Mouse (Mus musculus) midbrain, embryonic 13.5 days (tissue): ENCODE results near the gene Oosp2. TPM values are rescaled to one million over a fixed set of nuclear protein-coding genes. Genes with fewer than 3 reads are reported as not detected.

Experiments
- ATAC-seq: fragments of 200-750 bp; cut with Nextera tagmentation; 2 replicates; pipeline ENCODE4 v1.8.0; 2017; ENCODE audit warnings: mild to moderate bottlenecking, moderate TSS enrichment, moderate library complexity
- H3K27ac ChIP-seq: fragments of 300-500 bp; sonication (generic); 2 replicates; pipeline ENCODE4 v1.5.1; 2015; ENCODE audit warnings: inconsistent platforms, mild to moderate bottlenecking, moderate library complexity
- H3K27me3 ChIP-seq: fragments of 300-500 bp; sonication (generic); 2 replicates; pipeline ENCODE4 v1.6.1; 2015; ENCODE audit warnings: mild to moderate bottlenecking, inconsistent platforms
- H3K36me3 ChIP-seq: fragments of 300-500 bp; sonication (generic); 2 replicates; pipeline ENCODE4 v1.6.1; 2015; ENCODE audit warnings: mild to moderate bottlenecking, inconsistent platforms
- H3K4me1 ChIP-seq: fragments of 300-500 bp; sonication (generic); replicated peaks from 2 replicates; pipeline ENCODE4 v1.6.1; 2015; ENCODE audit warnings: inconsistent platforms
- H3K4me2 ChIP-seq: fragments of 300-500 bp; sonication (generic); replicated peaks from 2 replicates; pipeline ENCODE4 v1.6.1; 2015; ENCODE audit warnings: moderate library complexity, mild to moderate bottlenecking, inconsistent platforms
- H3K4me3 ChIP-seq: fragments of 300-500 bp; sonication (generic); replicated peaks from 2 replicates; pipeline ENCODE4 v1.5.1; 2015; ENCODE audit warnings: mild to moderate bottlenecking, inconsistent platforms
- H3K9ac ChIP-seq: fragments of 300-500 bp; sonication (generic); replicated peaks from 2 replicates; pipeline ENCODE4 v1.6.1; 2015; ENCODE audit warnings: mild to moderate bottlenecking, inconsistent platforms
- H3K9me3 ChIP-seq: fragments of 300-500 bp; sonication (generic); 2 replicates; pipeline ENCODE4 v1.6.1; 2016; ENCODE audit warnings: mild to moderate bottlenecking, inconsistent platforms
- WGBS: fragments of 180-500 bp; shearing (Covaris S2); methylation state at CpG from one replicate; pipeline ENCODE4 v1.1.7; 2015; 5-methylcytosine and 5-hydroxymethylcytosine counted together
- polyA plus RNA-seq: library from polyadenylated mRNA; unstranded; fragments of >200 nt; fragmentation: Nextera tagmentation; extraction: Ambion mirVana; gene quantifications from 2 replicates; pipeline ENCODE4 v1.2.1, GENCODE M21; 2015

The Oosp2 gene
- polyA plus RNA-seq, result not detected in 2 replicates

DNA sequence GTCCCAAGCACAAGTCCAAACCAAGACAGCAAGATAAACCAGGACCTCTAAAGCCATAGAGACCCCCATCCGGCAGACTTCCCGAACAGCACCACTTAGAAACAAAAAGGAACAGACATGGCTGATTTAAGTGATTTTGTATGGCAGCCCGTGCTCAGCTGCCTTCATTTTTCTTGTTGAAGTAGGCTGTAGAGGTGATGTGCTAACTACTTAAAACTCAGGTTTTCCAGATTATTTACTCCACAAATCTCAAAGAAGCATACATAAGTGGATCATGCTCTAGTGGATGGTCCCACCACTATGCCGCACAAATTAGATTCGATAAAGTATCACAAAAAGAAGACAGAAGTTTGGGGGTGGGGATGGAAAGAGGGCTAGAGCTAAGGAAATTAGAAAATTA is at the start of gene Oosp2:
Oosp2 (minus strand) TSS at position 101 of the 400 bp plus-strand sequence.
- no peak within 1 kb of the TSS for H3K9ac ChIP-seq
- H3K4me3 ChIP-seq, result no peak within 1 kb of the TSS
- no peaks in the 10 kb centered on the region for H3K9me3 ChIP-seq
- ATAC-seq, result no peak
- 93% methylated on average over 5 of the region's 5 CpGs for WGBS
- no peak within 1 kb of the TSS for H3K4me2 ChIP-seq
- no peaks in the 10 kb centered on the region for H3K36me3 ChIP-seq
- no peaks in the 10 kb centered on the region for H3K27me3 ChIP-seq
- H3K27ac ChIP-seq, result no peak within 1 kb of the TSS
- no peaks in the 10 kb centered on the region for H3K4me1 ChIP-seq

DNA sequence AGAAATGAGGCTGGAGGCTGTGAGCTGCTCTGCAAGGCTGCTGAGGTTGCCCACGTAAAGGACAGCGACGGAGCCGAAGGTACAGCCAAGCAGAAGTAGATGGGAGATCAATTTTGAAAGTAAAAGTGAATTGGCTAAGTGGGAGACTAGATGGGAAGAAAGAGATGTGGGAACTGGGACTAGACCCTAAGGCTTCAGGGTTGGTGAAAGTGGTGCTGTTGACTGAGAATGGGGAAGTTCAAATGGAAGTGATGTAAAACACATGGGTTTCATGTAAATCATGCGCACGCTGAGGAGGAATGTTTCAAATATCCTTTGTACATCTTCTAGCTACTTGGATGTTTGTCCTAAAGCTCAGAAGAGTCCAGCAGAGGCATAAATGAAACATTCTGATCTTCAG is 38.0 kb upstream of the Oosp2 start:
- ATAC-seq, result no peak
- H3K4me1 ChIP-seq, result no peaks in the 10 kb centered on the region
- no peaks in the 10 kb centered on the region for H3K36me3 ChIP-seq
- 95% methylated on average over 6 of the region's 6 CpGs for WGBS
- H3K9me3 ChIP-seq, result no peaks in the 10 kb centered on the region
- H3K27ac ChIP-seq, result no peak overlapping the region
- H3K4me3 ChIP-seq, result no peak overlapping the region
- H3K27me3 ChIP-seq, result no peaks in the 10 kb centered on the region
- H3K4me2 ChIP-seq, result no peak overlapping the region
- H3K9ac ChIP-seq, result no peak overlapping the region

DNA sequence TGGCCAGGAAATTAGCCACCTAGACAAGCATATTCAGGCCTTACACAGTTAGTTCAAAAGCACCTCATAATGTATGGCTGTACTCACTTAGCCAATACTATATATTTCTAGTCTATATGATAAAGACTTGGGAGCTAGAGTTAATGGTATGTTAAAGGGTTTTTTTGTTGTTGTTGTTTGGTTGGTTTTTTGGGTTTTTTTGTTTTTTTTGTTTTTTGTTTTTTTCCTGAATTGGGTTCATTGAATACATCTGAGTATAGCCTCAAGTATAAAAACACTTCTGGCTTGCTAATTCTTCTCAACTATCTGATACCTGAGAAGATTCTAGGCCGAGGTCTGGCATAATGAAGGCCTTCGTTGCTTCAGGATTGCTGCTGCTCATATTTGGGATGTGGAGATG is 36.4 kb upstream of the Oosp2 start, which contains the start of gene Oosp3:
Oosp3 (plus strand) TSS at position 301 of the 400 bp plus-strand sequence.
- H3K36me3 ChIP-seq, result no peaks in the 10 kb centered on the region
- H3K4me3 ChIP-seq, result no peak within 1 kb of the TSS
- H3K4me1 ChIP-seq, result no peaks in the 10 kb centered on the region
- 90% methylated on average over 2 of the region's 2 CpGs for WGBS
- no peak within 1 kb of the TSS for H3K27ac ChIP-seq
- H3K27me3 ChIP-seq, result no peaks in the 10 kb centered on the region
- no peak within 1 kb of the TSS for H3K4me2 ChIP-seq
- H3K9ac ChIP-seq, result no peak within 1 kb of the TSS
- no peaks in the 10 kb centered on the region for H3K9me3 ChIP-seq
- no peak for ATAC-seq

DNA sequence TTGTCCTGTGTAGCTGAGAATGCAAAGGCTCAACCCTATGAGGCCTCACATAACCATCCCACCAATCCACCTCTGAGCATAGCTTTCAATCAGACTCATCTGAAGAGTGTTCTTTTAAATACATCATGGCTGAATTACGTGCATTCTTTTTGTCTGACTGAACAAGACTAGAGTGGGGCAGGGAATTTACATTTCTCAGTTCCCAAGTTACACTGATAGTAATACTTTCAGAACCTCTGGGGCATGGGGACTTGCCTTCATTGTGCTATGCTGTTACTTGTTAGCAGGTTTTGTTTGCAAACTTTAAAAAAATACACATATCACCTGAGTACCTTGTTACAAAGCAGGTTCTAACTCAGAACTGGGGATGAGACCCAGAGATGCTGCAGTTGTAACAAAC is 31.1 kb upstream of the Oosp2 start:
- H3K4me1 ChIP-seq, result no peaks in the 10 kb centered on the region
- ATAC-seq, result no peak
- no peaks in the 10 kb centered on the region for H3K9me3 ChIP-seq
- WGBS, result 61% methylated on average over 1 of the region's 1 CpGs
- no peak overlapping the region for H3K9ac ChIP-seq
- H3K36me3 ChIP-seq, result no peaks in the 10 kb centered on the region
- H3K27ac ChIP-seq, result no peak overlapping the region
- H3K27me3 ChIP-seq, result no peaks in the 10 kb centered on the region
- no peak overlapping the region for H3K4me3 ChIP-seq
- no peak overlapping the region for H3K4me2 ChIP-seq

DNA sequence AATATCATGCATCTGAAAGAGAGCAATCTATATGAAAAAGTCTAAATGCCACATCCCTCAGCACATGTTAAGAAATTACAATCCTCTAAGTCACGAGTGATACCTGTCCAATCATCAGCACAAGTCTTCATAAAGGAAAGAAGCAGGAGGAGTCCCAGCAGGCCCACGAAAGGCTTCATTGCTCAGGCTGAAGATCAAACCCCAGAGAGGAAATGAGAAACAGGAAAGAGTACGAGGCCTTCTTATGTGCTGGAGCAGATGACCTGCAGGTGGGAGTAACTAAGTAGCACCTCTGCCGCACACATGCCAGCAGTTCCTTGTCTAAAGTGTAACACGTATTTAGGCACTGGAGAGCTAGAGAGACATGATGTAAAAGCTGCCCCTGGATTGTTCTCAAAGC is 30.5 kb upstream of the Oosp2 start, which contains the start of gene Oosp1:
Oosp1 (minus strand) TSS at position 312 of the 400 bp plus-strand sequence.
- no peaks in the 10 kb centered on the region for H3K9me3 ChIP-seq
- no peak within 1 kb of the TSS for H3K9ac ChIP-seq
- no peaks in the 10 kb centered on the region for H3K36me3 ChIP-seq
- H3K4me2 ChIP-seq, result no peak within 1 kb of the TSS
- no peaks in the 10 kb centered on the region for H3K27me3 ChIP-seq
- H3K4me3 ChIP-seq, result no peak within 1 kb of the TSS
- WGBS, result 72% methylated on average over 5 of the region's 5 CpGs
- no peak for ATAC-seq
- H3K4me1 ChIP-seq, result no peaks in the 10 kb centered on the region
- no peak within 1 kb of the TSS for H3K27ac ChIP-seq

DNA sequence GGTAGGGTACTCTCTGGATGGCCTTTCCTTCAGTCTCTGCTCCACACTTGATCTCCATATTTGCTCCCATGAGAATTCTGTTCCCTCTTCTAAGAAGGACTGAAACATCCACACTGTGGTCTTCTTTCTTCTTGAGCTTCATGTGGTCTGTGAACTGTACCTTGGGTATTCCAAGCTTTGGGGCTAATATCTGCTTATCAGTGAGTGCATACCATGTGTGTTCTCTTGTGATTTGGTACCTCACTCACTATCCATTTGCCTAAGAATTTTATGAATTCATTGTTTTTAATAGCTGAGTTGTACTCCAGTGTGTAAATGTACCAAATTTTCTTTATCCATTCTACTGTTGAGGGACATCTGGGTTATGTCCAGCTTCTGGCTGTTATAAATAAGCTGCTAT is 1.2 kb upstream of the Oosp2 start:
- H3K27me3 ChIP-seq, result no peaks in the 10 kb centered on the region
- no peak overlapping the region for H3K9ac ChIP-seq
- no peak for ATAC-seq
- no peaks in the 10 kb centered on the region for H3K4me1 ChIP-seq
- no peaks in the 10 kb centered on the region for H3K9me3 ChIP-seq
- H3K36me3 ChIP-seq, result no peaks in the 10 kb centered on the region
- H3K4me3 ChIP-seq, result no peak overlapping the region
- H3K27ac ChIP-seq, result no peak overlapping the region
- H3K4me2 ChIP-seq, result no peak overlapping the region

DNA sequence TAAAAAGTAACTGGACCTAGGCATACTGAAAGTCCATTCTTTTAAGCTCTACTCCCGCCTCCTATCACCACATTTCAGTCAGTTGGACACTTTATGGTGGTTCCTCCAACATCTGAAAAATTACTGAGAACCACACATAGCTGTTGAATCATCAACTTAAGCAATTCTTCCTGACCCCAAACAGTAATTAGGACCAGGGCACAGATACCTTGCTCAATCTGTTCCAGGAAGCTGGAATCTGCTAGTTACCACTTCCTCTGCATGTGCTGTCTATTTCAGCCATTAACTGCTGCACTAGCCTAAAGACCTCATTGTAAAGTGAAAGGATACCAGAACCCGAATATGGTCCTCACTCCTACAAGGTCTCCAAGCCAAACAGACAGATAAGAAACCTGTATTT is 1.2 kb downstream of the Oosp2 start:
- Histone ChIP-seq H3K4me3 (no peak overlapping the region), H3K4me2 (no peak overlapping the region), H3K27me3 (no peaks in the 10 kb centered on the region), H3K4me1 (no peaks in the 10 kb centered on the region), H3K27ac (no peak overlapping the region), H3K9ac (no peak overlapping the region), H3K36me3 (no peaks in the 10 kb centered on the region), H3K9me3 (no peaks in the 10 kb centered on the region)
- 79% methylated on average over 2 of the region's 2 CpGs for WGBS
- no peak for ATAC-seq

DNA sequence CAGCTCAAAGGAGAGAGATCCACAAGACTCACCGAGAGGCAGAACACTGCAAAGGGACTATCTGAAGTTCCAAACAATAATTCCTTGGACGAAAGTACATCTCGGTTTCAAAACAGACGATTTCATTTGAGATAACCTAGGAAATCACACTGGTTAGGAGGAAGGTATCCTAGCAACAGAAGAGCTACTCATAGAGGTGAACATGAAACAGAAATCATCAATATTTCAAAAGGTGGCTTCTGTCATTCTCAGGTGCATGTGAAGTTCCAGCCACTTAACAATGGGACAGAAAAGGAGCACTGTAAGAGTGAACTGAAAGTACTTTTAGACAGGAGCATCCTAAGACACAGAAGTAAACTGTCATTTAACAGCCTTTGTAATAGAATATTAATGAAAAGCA is 10.8 kb downstream of the Oosp2 start:
- 78% methylated on average over 4 of the region's 4 CpGs for WGBS

DNA sequence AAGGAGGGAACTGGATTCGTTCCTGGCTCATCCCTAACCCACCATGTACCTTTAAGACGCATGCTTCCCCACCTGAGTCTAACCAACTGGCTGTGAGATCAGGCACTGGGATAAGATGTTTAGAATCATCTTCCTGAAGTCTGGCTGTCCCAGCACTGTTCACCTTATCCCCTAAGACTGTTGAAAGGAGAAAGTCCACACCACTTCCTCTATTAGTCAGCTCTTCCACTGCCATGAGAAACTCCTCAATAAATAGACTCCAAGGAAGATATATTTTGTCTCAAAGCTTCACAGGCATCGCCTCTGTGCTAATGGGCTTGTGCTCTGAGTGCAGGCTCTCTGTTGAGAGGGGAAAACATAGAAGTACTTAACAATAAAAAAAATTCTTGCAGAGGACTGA is 14.2 kb downstream of the Oosp2 start:
- WGBS, result 83% methylated on average over 3 of the region's 3 CpGs
- no peak for ATAC-seq

More for the DNA sequence above, 10.8 kb downstream of the Oosp2 start:
- Histone ChIP-seq H3K27me3 (no peaks in the 10 kb centered on the region), H3K9ac (no peak overlapping the region), H3K4me1 (no peaks in the 10 kb centered on the region), H3K27ac (no peak overlapping the region), H3K36me3 (no peaks in the 10 kb centered on the region), H3K9me3 (no peaks in the 10 kb centered on the region), H3K4me3 (no peak overlapping the region), H3K4me2 (no peak overlapping the region)
- no peak for ATAC-seq

DNA sequence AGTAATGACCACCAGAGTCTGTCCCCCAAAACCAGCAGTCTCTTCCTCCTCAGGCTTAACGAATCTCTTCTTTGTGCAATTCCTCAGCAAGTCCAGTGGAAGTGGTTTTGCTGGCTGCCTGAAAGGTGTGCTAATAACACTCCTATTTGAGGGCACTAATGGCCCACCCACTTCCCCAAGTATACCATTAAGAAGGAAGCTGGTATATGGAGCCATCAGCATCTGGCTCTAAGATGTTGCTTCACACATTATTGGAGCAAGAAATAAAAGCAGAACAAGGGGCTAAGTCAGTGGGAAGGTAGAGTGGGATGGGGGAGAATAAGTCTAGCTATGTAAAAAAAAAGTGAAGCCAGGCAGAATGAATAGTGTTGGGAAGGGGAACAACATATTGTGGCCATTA is 19.6 kb downstream of the Oosp2 start, which contains the start of gene Ms4a3:
Ms4a3 (minus strand) TSS at position 120 of the 400 bp plus-strand sequence.
- Histone ChIP-seq H3K4me3 (no peak within 1 kb of the TSS), H3K4me1 (no peaks in the 10 kb centered on the region), H3K9me3 (no peaks in the 10 kb centered on the region), H3K27ac (no peak within 1 kb of the TSS), H3K36me3 (no peaks in the 10 kb centered on the region), H3K9ac (no peak within 1 kb of the TSS), H3K27me3 (no peaks in the 10 kb centered on the region), H3K4me2 (no peak within 1 kb of the TSS)
- WGBS, result 87% methylated on average over 1 of the region's 1 CpGs
- ATAC-seq, result no peak

More for the DNA sequence above, 14.2 kb downstream of the Oosp2 start:
- no peak overlapping the region for H3K27ac ChIP-seq
- H3K9ac ChIP-seq, result no peak overlapping the region
- H3K27me3 ChIP-seq, result no peaks in the 10 kb centered on the region
- H3K36me3 ChIP-seq, result no peaks in the 10 kb centered on the region
- no peak overlapping the region for H3K4me3 ChIP-seq
- no peaks in the 10 kb centered on the region for H3K9me3 ChIP-seq
- H3K4me2 ChIP-seq, result no peak overlapping the region
- H3K4me1 ChIP-seq, result no peaks in the 10 kb centered on the region

DNA sequence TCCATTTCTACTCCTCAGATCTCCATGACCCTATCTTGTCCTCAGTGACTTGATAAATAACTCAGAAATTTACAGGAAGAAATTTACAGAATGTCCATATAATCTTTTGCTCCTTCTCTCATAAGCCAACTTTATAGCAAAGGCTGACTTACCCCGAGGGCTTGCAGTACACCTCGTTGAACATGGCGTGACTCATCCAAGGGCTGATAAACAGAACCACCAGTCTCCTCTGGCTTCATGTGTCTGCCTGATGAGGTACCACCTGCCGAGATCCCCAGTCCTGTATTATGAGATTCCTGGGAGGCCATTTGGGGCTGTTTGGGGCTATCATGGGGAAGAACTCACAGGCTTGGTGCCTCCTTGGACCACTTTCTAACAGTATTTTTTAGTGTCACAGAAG is 21.3 kb downstream of the Oosp2 start:
- Histone ChIP-seq H3K27me3 (no peaks in the 10 kb centered on the region), H3K4me3 (no peak overlapping the region), H3K9me3 (no peaks in the 10 kb centered on the region), H3K9ac (no peak overlapping the region), H3K36me3 (no peaks in the 10 kb centered on the region), H3K4me1 (no peaks in the 10 kb centered on the region), H3K27ac (no peak overlapping the region), H3K4me2 (no peak overlapping the region)
- ATAC-seq, result no peak
- 85% methylated on average over 4 of the region's 4 CpGs for WGBS

DNA sequence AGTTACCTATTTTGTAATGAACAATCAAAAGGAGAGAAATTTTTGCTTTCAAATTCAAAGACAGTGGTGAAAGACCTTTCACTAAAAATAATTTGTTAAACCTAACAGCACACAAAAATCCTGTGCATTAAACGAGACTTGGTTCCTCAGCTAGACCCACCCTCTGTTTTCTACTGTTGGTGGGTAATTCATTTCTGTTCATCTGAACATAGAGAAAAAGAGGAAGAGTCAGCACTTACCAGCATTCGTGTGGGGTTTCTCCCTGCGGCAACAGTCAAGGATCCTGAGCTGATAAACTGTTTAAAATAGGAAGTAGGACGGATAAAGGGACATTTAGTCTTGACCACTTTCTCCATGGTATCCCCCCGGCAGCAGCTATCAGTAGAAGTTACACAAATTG is 24.8 kb downstream of the Oosp2 start:
- Histone ChIP-seq H3K4me2 (no peak overlapping the region), H3K27ac (no peak overlapping the region), H3K4me3 (no peak overlapping the region), H3K4me1 (no peaks in the 10 kb centered on the region), H3K9me3 (no peaks in the 10 kb centered on the region), H3K27me3 (no peaks in the 10 kb centered on the region), H3K36me3 (no peaks in the 10 kb centered on the region), H3K9ac (no peak overlapping the region)
- no peak for ATAC-seq
- WGBS, result 87% methylated on average over 5 of the region's 5 CpGs

DNA sequence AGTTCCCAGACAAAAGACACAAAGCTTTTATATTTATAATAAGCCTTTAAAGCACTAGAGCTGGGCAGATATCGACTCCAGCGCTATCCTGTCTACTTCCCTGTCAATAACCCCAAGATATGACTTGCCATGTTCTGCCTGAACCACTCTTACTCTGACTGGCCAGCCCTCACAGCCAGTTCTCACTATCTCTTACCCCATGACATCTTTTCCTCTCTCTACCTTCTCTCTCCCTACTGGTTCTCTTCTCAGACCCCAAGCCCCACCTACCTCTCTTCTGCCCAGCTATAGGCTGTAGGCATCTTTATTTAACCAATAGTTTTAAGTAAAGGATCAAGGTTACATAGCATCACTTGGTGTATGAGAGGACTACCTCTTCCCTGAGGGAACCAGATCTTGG is 26.0 kb downstream of the Oosp2 start:
- WGBS, result 83% methylated on average over 2 of the region's 2 CpGs
- no peaks in the 10 kb centered on the region for H3K4me1 ChIP-seq
- H3K4me3 ChIP-seq, result no peak overlapping the region
- no peak overlapping the region for H3K27ac ChIP-seq
- H3K4me2 ChIP-seq, result no peak overlapping the region
- no peaks in the 10 kb centered on the region for H3K27me3 ChIP-seq
- no peaks in the 10 kb centered on the region for H3K36me3 ChIP-seq
- H3K9ac ChIP-seq, result no peak overlapping the region
- no peak for ATAC-seq
- H3K9me3 ChIP-seq, result no peaks in the 10 kb centered on the region
